Mouse (Mus musculus): ENCODE measurements around the gene Rps23. TPM values are rescaled to one million over a fixed set of nuclear protein-coding genes. Genes with fewer than 3 reads are reported as not detected.

The Rps23 gene
- total RNA-seq, 1 experiment = 1,858 TPM

DNA sequence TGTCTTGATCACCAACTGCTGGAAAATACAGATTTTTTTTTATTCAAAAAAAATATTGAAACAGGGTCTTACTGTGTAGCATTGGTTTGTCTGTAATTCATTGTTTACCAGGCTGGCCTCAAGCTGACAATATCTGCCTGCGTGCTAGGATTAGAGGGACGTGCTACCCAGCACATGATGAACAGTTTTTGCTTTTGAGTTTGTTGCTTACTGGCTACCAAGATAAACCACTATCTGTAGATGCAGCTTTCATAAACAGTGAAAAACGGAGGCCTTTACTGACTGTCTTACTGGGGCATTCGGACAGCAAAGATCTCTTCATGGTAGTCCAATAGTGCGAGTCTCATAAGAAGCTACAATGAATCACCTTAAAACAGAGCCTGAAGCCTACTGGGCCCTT lies 32.6 kb upstream of the Rps23 start:
- in situ Hi-C loops (cut with MboI; ENCODE audit: low sequenced_read_pairs in 2 of 2, unreplicated experiment in 2 of 2) = no loop called here
- DNase-seq (ENCODE audit: low read depth, low spot score) = no peak
- Histone ChIP-seq H3K9me3 (ENCODE audit: control insufficient read depth, insufficient read depth, low read depth, low read length) (no peaks in the 10 kb centered on the region), H3K4me3 (ENCODE audit: insufficient read depth in 1 of 2, low read depth in 1 of 2, low read length in 2 of 2, poor library complexity in 1 of 2, severe bottlenecking in 1 of 2) (no peak overlapping the region), H3K9ac (ENCODE audit: insufficient read depth, low read depth, low read length, poor library complexity, severe bottlenecking) (no peak overlapping the region), H3K27ac (ENCODE audit: insufficient read depth, low read depth, low read length, poor library complexity, severe bottlenecking) (no peak overlapping the region), H3K4me1 (ENCODE audit: control insufficient read depth in 2 of 2, insufficient read depth in 2 of 2, low read length in 2 of 2, poor library complexity in 1 of 2) (no peaks in the 10 kb centered on the region), H3K36me3 (ENCODE audit: control insufficient read depth, insufficient read depth, low read length, poor library complexity, severe bottlenecking) (no peaks in the 10 kb centered on the region)
- no peak for TF ChIP-seq HCFC1 (IDR thresholded peaks at IDR 0.05; ENCODE audit: borderline replicate concordance, insufficient read depth, low read length)
- no peak for TF ChIP-seq ZNF384 (IDR thresholded peaks at IDR 0.05; ENCODE audit: low read depth, low read length)
- TF ChIP-seq ZC3H11A (IDR thresholded peaks at IDR 0.05; ENCODE audit: borderline replicate concordance, low read depth, low read length) = no peak
- no peak for TF ChIP-seq MAFK (IDR thresholded peaks at IDR 0.05; ENCODE audit: insufficient read depth, low read depth, low read length)
- TF ChIP-seq CHD2 (IDR thresholded peaks at IDR 0.05; ENCODE audit: low read depth, low read length) = no peak

DNA sequence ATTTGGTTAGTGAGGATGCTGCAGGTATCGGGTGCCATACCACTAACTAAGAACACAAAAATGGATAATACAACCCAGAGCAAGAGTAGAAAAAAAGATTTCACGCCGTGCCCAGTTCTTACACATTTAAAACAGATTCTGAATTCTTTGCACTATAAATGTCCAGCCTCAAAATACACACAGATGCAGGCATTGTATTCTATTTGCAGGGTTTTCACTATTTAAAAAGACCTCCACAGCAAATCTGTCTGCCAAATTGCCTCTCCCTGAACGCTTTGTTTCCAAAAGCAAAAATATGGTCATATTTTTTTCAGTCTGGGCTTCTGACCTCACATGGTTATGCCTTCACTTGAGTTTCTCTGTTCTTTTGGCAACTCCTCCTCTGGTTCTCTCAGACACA lies 27.9 kb upstream of the Rps23 start:
- TF ChIP-seq CHD2 (IDR thresholded peaks at IDR 0.05; ENCODE audit: low read depth, low read length) = no peak
- no peak for TF ChIP-seq HCFC1 (IDR thresholded peaks at IDR 0.05; ENCODE audit: borderline replicate concordance, insufficient read depth, low read length)
- no peak for TF ChIP-seq ZNF384 (IDR thresholded peaks at IDR 0.05; ENCODE audit: low read depth, low read length)
- TF ChIP-seq MAFK (IDR thresholded peaks at IDR 0.05; ENCODE audit: insufficient read depth, low read depth, low read length) = no peak
- no peak for TF ChIP-seq ZC3H11A (IDR thresholded peaks at IDR 0.05; ENCODE audit: borderline replicate concordance, low read depth, low read length)
- in situ Hi-C loops (cut with MboI; ENCODE audit: low sequenced_read_pairs in 2 of 2, unreplicated experiment in 2 of 2) = no loop called here
- Histone ChIP-seq H3K9ac (ENCODE audit: insufficient read depth, low read depth, low read length, poor library complexity, severe bottlenecking) (no peak overlapping the region), H3K4me1 (ENCODE audit: control insufficient read depth in 2 of 2, insufficient read depth in 2 of 2, low read length in 2 of 2, poor library complexity in 1 of 2) (no peaks in the 10 kb centered on the region), H3K9me3 (ENCODE audit: control insufficient read depth, insufficient read depth, low read depth, low read length) (no peaks in the 10 kb centered on the region), H3K36me3 (ENCODE audit: control insufficient read depth, insufficient read depth, low read length, poor library complexity, severe bottlenecking) (no peaks in the 10 kb centered on the region), H3K4me3 (ENCODE audit: insufficient read depth in 1 of 2, low read depth in 1 of 2, low read length in 2 of 2, poor library complexity in 1 of 2, severe bottlenecking in 1 of 2) (no peak overlapping the region), H3K27ac (ENCODE audit: insufficient read depth, low read depth, low read length, poor library complexity, severe bottlenecking) (no peak overlapping the region)
- DNase-seq (ENCODE audit: low read depth, low spot score) = no peak

- Histone ChIP-seq H3K9me3 (ENCODE audit: control insufficient read depth, insufficient read depth, low read depth, low read length) (no peaks in the 10 kb centered on the region), H3K4me1 (ENCODE audit: control insufficient read depth in 2 of 2, insufficient read depth in 2 of 2, low read length in 2 of 2, poor library complexity in 1 of 2) (no peaks in the 10 kb centered on the region), H3K4me3 (ENCODE audit: insufficient read depth in 1 of 2, low read depth in 1 of 2, low read length in 2 of 2, poor library complexity in 1 of 2, severe bottlenecking in 1 of 2) (no peak overlapping the region), H3K9ac (ENCODE audit: insufficient read depth, low read depth, low read length, poor library complexity, severe bottlenecking) (no peak overlapping the region), H3K36me3 (ENCODE audit: control insufficient read depth, insufficient read depth, low read length, poor library complexity, severe bottlenecking) (no peaks in the 10 kb centered on the region), H3K27ac (ENCODE audit: insufficient read depth, low read depth, low read length, poor library complexity, severe bottlenecking) (no peak overlapping the region)
- TF ChIP-seq ZC3H11A (IDR thresholded peaks at IDR 0.05; ENCODE audit: borderline replicate concordance, low read depth, low read length) (no peak), CHD2 (IDR thresholded peaks at IDR 0.05; ENCODE audit: low read depth, low read length) (no peak), HCFC1 (IDR thresholded peaks at IDR 0.05; ENCODE audit: borderline replicate concordance, insufficient read depth, low read length) (no peak), ZNF384 (IDR thresholded peaks at IDR 0.05; ENCODE audit: low read depth, low read length) (no peak), MAFK (IDR thresholded peaks at IDR 0.05; ENCODE audit: insufficient read depth, low read depth, low read length) (no peak)
- in situ Hi-C loops (cut with MboI; ENCODE audit: low sequenced_read_pairs in 2 of 2, unreplicated experiment in 2 of 2) = no loop called here
- DNase-seq (ENCODE audit: low read depth, low spot score) = no peak
Observed at GRCm38 (mm10) chr13:90896098-90896497, 26.7 kb upstream of the Rps23 start.

- no peak for DNase-seq (ENCODE audit: low read depth, low spot score)
- Histone ChIP-seq H3K4me3 (ENCODE audit: insufficient read depth in 1 of 2, low read depth in 1 of 2, low read length in 2 of 2, poor library complexity in 1 of 2, severe bottlenecking in 1 of 2) (no peak overlapping the region), H3K27ac (ENCODE audit: insufficient read depth, low read depth, low read length, poor library complexity, severe bottlenecking) (no peak overlapping the region), H3K4me1 (ENCODE audit: control insufficient read depth in 2 of 2, insufficient read depth in 2 of 2, low read length in 2 of 2, poor library complexity in 1 of 2) (no peaks in the 10 kb centered on the region), H3K36me3 (ENCODE audit: control insufficient read depth, insufficient read depth, low read length, poor library complexity, severe bottlenecking) (no peaks in the 10 kb centered on the region), H3K9me3 (ENCODE audit: control insufficient read depth, insufficient read depth, low read depth, low read length) (no peaks in the 10 kb centered on the region), H3K9ac (ENCODE audit: insufficient read depth, low read depth, low read length, poor library complexity, severe bottlenecking) (no peak overlapping the region)
- in situ Hi-C loops (cut with MboI; ENCODE audit: low sequenced_read_pairs in 2 of 2, unreplicated experiment in 2 of 2) = no loop called here
- TF ChIP-seq CHD2 (IDR thresholded peaks at IDR 0.05; ENCODE audit: low read depth, low read length) = no peak
- TF ChIP-seq ZC3H11A (IDR thresholded peaks at IDR 0.05; ENCODE audit: borderline replicate concordance, low read depth, low read length) = no peak
- TF ChIP-seq MAFK (IDR thresholded peaks at IDR 0.05; ENCODE audit: insufficient read depth, low read depth, low read length) = no peak
- no peak for TF ChIP-seq ZNF384 (IDR thresholded peaks at IDR 0.05; ENCODE audit: low read depth, low read length)
Observed at GRCm38 (mm10) chr13:90896821-90897220, 25.9 kb upstream of the Rps23 start.

DNA sequence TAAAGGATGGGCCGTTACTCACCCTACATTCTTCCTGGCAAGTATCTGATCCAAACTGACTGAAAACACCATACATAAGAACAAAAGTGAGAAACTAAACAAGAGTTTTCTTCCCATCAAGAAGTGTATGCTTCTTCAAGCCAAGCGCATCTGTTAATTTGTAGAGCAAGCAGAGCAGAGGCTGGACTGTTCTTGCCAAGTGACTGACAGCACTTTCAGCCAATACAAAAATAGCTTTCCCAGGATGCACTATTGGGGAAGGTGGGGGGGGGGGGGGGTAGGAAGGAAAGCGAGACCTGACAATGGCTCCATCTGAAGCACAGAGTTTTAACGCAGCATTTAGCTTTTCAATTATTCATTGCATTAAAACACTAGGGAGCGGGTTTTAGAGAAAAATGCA lies 17.6 kb upstream of the Rps23 start, which contains the start of gene Atp6ap1l:
TSS of gene Atp6ap1l (minus strand) at position 180 of the 400 bp plus-strand sequence.
- in situ Hi-C loops (cut with MboI; ENCODE audit: low sequenced_read_pairs in 2 of 2, unreplicated experiment in 2 of 2) = no loop called here
- no peaks in the 10 kb centered on the region for H3K9me3 ChIP-seq (ENCODE audit: control insufficient read depth, insufficient read depth, low read depth, low read length)
- H3K4me3 ChIP-seq (ENCODE audit: insufficient read depth in 1 of 2, low read depth in 1 of 2, low read length in 2 of 2, poor library complexity in 1 of 2, severe bottlenecking in 1 of 2) = no peak within 1 kb of the TSS
- TF ChIP-seq ZC3H11A (IDR thresholded peaks at IDR 0.05; ENCODE audit: borderline replicate concordance, low read depth, low read length) = no peak
- TF ChIP-seq MAFK (IDR thresholded peaks at IDR 0.05; ENCODE audit: insufficient read depth, low read depth, low read length) = no peak
- TF ChIP-seq ZNF384 (IDR thresholded peaks at IDR 0.05; ENCODE audit: low read depth, low read length) = no peak
- no peak for TF ChIP-seq CHD2 (IDR thresholded peaks at IDR 0.05; ENCODE audit: low read depth, low read length)
- TF ChIP-seq HCFC1 (IDR thresholded peaks at IDR 0.05; ENCODE audit: borderline replicate concordance, insufficient read depth, low read length) = no peak
- H3K27ac ChIP-seq (ENCODE audit: insufficient read depth, low read depth, low read length, poor library complexity, severe bottlenecking) = no peak within 1 kb of the TSS
- DNase-seq (ENCODE audit: low read depth, low spot score) = no peak
- no peaks in the 10 kb centered on the region for H3K36me3 ChIP-seq (ENCODE audit: control insufficient read depth, insufficient read depth, low read length, poor library complexity, severe bottlenecking)
- no peaks in the 10 kb centered on the region for H3K4me1 ChIP-seq (ENCODE audit: control insufficient read depth in 2 of 2, insufficient read depth in 2 of 2, low read length in 2 of 2, poor library complexity in 1 of 2)
- H3K9ac ChIP-seq (ENCODE audit: insufficient read depth, low read depth, low read length, poor library complexity, severe bottlenecking) = no peak within 1 kb of the TSS
